Mouse (Mus musculus): ENCODE data around the gene Col19a1. TPM values are rescaled to one million over a fixed set of nuclear protein-coding genes. Genes with fewer than 3 reads are reported as not detected.

Col19a1 gene
- total and polyA plus RNA-seq, 3 experiments: 0.08 TPM; not detected in 2

GRCm38 (mm10) chr1:24452572-24453269, 134.6 kb downstream of the Col19a1 start:
- 67% methylated on average over 10 of the region's 10 CpGs for WGBS
- no peaks in the 10 kb centered on the region for H3K4me1 ChIP-seq (ENCODE audit: control insufficient read depth, insufficient read depth, low read length)
- DNase-seq: no peak
- no peaks in the 10 kb centered on the region for H3K36me3 ChIP-seq (ENCODE audit: control insufficient read depth, insufficient read depth, low read length)
- H3K27ac ChIP-seq: no peak overlapping the region
- H3K4me3 ChIP-seq: no peak overlapping the region
- H3K27me3 ChIP-seq (ENCODE audit: control insufficient read depth, insufficient read depth, low read length): no peaks in the 10 kb centered on the region
- intact Hi-C loops (cut with DNase I): no loop called here
- no peaks in the 10 kb centered on the region for H3K79me2 ChIP-seq (replicated peaks; ENCODE audit: control insufficient read depth, insufficient read depth, low read length)
- H3K9ac ChIP-seq (ENCODE audit: low read depth, low read length): no peak overlapping the region
- TF ChIP-seq POLR2A (IDR thresholded peaks at IDR 0.05; ENCODE audit: insufficient read depth, low read depth, low read length): no peak

DNA sequence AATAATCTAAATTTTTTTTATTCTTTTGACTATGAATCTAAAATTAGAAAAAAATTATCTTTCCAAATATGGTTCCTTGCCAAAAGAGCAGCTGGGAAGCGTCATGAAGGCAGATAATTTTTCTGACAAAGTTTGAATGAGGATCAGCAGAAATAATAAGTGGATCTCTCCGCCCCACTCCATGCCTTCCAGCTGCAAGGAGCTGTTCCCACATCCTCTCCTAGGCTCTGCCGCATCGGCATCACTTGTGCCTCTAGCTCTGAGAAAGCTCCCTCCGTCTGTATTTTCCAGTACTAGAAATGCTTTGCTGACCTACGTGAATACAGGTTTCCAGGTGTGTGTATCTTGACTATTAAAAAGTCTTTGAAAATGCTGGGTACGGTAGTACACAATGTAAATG, 135.1 kb downstream of the Col19a1 start:
- no peak for TF ChIP-seq EP300 (IDR thresholded peaks at IDR 0.05; ENCODE audit: insufficient read depth, low read depth, low read length)
- no peak for TF ChIP-seq CTCF (IDR thresholded peaks at IDR 0.05)
- TF ChIP-seq POLR2A (IDR thresholded peaks at IDR 0.05; ENCODE audit: insufficient read depth, low read depth, low read length): no peak
- Histone ChIP-seq H3K27ac (no peak overlapping the region), H3K9ac (ENCODE audit: low read depth, low read length) (no peak overlapping the region), H3K4me1 (ENCODE audit: control insufficient read depth, insufficient read depth, low read length) (no peaks in the 10 kb centered on the region), H3K36me3 (ENCODE audit: control insufficient read depth, insufficient read depth, low read length) (no peaks in the 10 kb centered on the region), H3K79me2 (replicated peaks; ENCODE audit: control insufficient read depth, insufficient read depth, low read length) (no peaks in the 10 kb centered on the region), H3K4me3 (no peak overlapping the region), H3K27me3 (ENCODE audit: control insufficient read depth, insufficient read depth, low read length) (no peaks in the 10 kb centered on the region)
- peak in 1 of 2 experiments; percentile 6 for DNase-seq
- 62% methylated on average over 7 of the region's 7 CpGs for WGBS
- intact Hi-C loops (cut with DNase I): no loop called here

DNA sequence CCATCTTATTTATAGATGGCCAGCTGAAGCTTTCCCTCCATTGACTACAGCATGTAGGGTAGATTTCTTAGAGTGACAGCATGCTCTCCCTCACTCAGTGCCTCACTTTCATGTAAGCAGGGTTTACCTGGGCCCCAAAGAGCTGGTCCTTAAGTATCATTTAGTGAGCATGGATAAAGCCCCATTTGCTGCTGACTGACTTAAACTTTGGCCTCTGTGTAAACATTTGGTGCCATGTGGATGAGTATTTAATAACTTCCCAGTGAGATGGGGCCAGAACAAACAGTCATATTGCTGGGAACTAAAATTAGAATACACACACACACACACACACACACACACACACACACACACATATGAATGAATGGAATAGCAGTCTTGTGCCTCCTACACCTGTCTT, 149.8 kb downstream of the Col19a1 start:
- H3K79me2 ChIP-seq (replicated peaks; ENCODE audit: control insufficient read depth, insufficient read depth, low read length): no peaks in the 10 kb centered on the region
- no peaks in the 10 kb centered on the region for H3K4me1 ChIP-seq (ENCODE audit: control insufficient read depth, insufficient read depth, low read length)
- no peak for DNase-seq
- intact Hi-C loops (cut with DNase I): no loop called here
- H3K9ac ChIP-seq (ENCODE audit: low read depth, low read length): no peak overlapping the region
- TF ChIP-seq EP300 (IDR thresholded peaks at IDR 0.05; ENCODE audit: insufficient read depth, low read depth, low read length): no peak
- no peak for TF ChIP-seq POLR2A (IDR thresholded peaks at IDR 0.05; ENCODE audit: insufficient read depth, low read depth, low read length)
- TF ChIP-seq CTCF (IDR thresholded peaks at IDR 0.05): no peak
- H3K36me3 ChIP-seq (ENCODE audit: control insufficient read depth, insufficient read depth, low read length): no peaks in the 10 kb centered on the region
- H3K27ac ChIP-seq: no peak overlapping the region
- no peak overlapping the region for H3K4me3 ChIP-seq
- no peaks in the 10 kb centered on the region for H3K27me3 ChIP-seq (ENCODE audit: control insufficient read depth, insufficient read depth, low read length)

GRCm38 (mm10) chr1:24428306-24428705, 159.0 kb downstream of the Col19a1 start:
- H3K4me3 ChIP-seq: no peak overlapping the region
- H3K9ac ChIP-seq (ENCODE audit: low read depth, low read length): no peak overlapping the region
- H3K79me2 ChIP-seq (replicated peaks; ENCODE audit: control insufficient read depth, insufficient read depth, low read length): no peaks in the 10 kb centered on the region
- H3K27ac ChIP-seq: no peak overlapping the region
- 83% methylated on average over 5 of the region's 5 CpGs for WGBS
- no peak for DNase-seq
- intact Hi-C loops (cut with DNase I): no loop called here
- TF ChIP-seq EP300 (IDR thresholded peaks at IDR 0.05; ENCODE audit: insufficient read depth, low read depth, low read length) (no peak), CTCF (IDR thresholded peaks at IDR 0.05) (no peak), POLR2A (IDR thresholded peaks at IDR 0.05; ENCODE audit: insufficient read depth, low read depth, low read length) (no peak)
- H3K27me3 ChIP-seq (ENCODE audit: control insufficient read depth, insufficient read depth, low read length): no peaks in the 10 kb centered on the region
- no peaks in the 10 kb centered on the region for H3K36me3 ChIP-seq (ENCODE audit: control insufficient read depth, insufficient read depth, low read length)
- no peaks in the 10 kb centered on the region for H3K4me1 ChIP-seq (ENCODE audit: control insufficient read depth, insufficient read depth, low read length)

DNA sequence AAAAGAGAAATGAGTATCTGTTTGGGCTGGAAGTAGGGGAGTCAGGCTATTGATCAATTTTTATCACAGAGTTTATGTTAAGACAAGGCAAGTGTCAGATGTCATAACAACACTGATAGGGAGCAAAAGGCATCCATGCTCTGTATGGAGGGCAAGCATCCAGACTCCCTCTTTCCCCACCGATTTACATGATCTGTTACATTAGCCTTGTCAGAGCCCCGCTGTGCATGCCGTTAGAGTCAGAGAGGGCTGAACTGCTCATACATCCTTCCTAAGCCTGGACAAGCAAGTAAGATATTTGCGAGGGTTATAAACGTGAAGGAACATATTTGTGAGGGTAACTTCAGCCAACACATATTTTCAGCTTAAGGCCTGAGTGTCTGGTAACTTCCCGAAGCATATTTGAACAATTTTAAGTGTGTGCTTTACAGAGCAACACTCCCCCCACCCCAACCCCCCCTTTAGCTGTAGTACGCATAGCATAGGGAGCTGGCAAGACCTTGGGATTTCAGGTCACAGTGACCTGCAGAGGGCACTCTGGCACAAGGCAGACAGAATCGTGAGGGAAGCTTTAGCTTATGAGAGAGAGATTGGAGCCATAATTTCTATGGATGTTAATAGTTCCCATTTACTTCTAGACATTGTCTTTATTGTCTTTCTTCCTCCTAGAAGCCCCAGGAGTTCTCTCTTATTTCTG, 209.0 kb downstream of the Col19a1 start:
- no peaks in the 10 kb centered on the region for H3K27me3 ChIP-seq (ENCODE audit: control insufficient read depth, insufficient read depth, low read length)
- TF ChIP-seq CTCF (IDR thresholded peaks at IDR 0.05) (peak; percentile 50), POLR2A (IDR thresholded peaks at IDR 0.05; ENCODE audit: insufficient read depth, low read depth, low read length) (no peak)
- H3K79me2 ChIP-seq (replicated peaks; ENCODE audit: control insufficient read depth, insufficient read depth, low read length): no peaks in the 10 kb centered on the region
- no peaks in the 10 kb centered on the region for H3K36me3 ChIP-seq (ENCODE audit: control insufficient read depth, insufficient read depth, low read length)
- DNase-seq: peak; percentile 4 to 20
- H3K27ac ChIP-seq: no peak overlapping the region
- H3K9ac ChIP-seq (ENCODE audit: low read depth, low read length): no peak overlapping the region
- intact Hi-C loops (cut with DNase I): no loop called here
- WGBS: 31% methylated on average over 8 of the region's 8 CpGs
- H3K4me1 ChIP-seq (ENCODE audit: control insufficient read depth, insufficient read depth, low read length): no peaks in the 10 kb centered on the region
- H3K4me3 ChIP-seq: no peak overlapping the region

- H3K36me3 ChIP-seq (ENCODE audit: control insufficient read depth, insufficient read depth, low read length): no peaks in the 10 kb centered on the region
- no peaks in the 10 kb centered on the region for H3K27me3 ChIP-seq (ENCODE audit: control insufficient read depth, insufficient read depth, low read length)
- H3K4me1 ChIP-seq (ENCODE audit: control insufficient read depth, insufficient read depth, low read length): no peaks in the 10 kb centered on the region
- H3K79me2 ChIP-seq (replicated peaks; ENCODE audit: control insufficient read depth, insufficient read depth, low read length): no peaks in the 10 kb centered on the region
- no peak for DNase-seq
- intact Hi-C loops (cut with DNase I): no loop called here
- peak; percentile 45 for TF ChIP-seq CTCF (IDR thresholded peaks at IDR 0.05)
- no peak for TF ChIP-seq POLR2A (IDR thresholded peaks at IDR 0.05; ENCODE audit: insufficient read depth, low read depth, low read length)
- TF ChIP-seq EP300 (IDR thresholded peaks at IDR 0.05; ENCODE audit: insufficient read depth, low read depth, low read length): no peak
- no peak overlapping the region for H3K27ac ChIP-seq
- no peak overlapping the region for H3K4me3 ChIP-seq
- H3K9ac ChIP-seq (ENCODE audit: low read depth, low read length): no peak overlapping the region
- 35% methylated on average over 2 of the region's 2 CpGs for WGBS
Observed at GRCm38 (mm10) chr1:24374902-24375301, 212.4 kb downstream of the Col19a1 start.

Measured in heart, adult 2 months (tissue).